Mouse (Mus musculus) MEL (cell line): ENCODE data around the gene Samd8. TPM values are rescaled to one million over a fixed set of nuclear protein-coding genes. Genes with fewer than 3 reads are reported as not detected.
A peak's percentile ranks its signal among the peaks of the same experiment; 100 is the strongest.

Source experiments
- DNase-seq: peaks from one replicate; pipeline ENCODE4 v3.0.0; 2011; ENCODE audit warnings: low read depth, low spot score
- H3K27ac ChIP-seq: 2 replicates; pipeline ENCODE4 v1.5.1; 2012; ENCODE audit warnings: low read depth, mild to moderate bottlenecking, control low read depth, low read length, moderate library complexity; ENCODE audit not compliant: control insufficient read depth
- H3K27me3 ChIP-seq, 2 experiments: fragments of 150-350 bp in 1 of 2; sonication (generic) in 1 of 2; 2 replicates each; pipeline ENCODE4 v1.6.1; 2012; ENCODE audit warnings: low read length in 2 of 2, mild to moderate bottlenecking in 2 of 2, improper control_type of control experiment in 1 of 2, moderate library complexity in 1 of 2; ENCODE audit not compliant: insufficient read depth in 2 of 2, control insufficient read depth in 1 of 2
- H3K36me3 ChIP-seq, 2 experiments: 2 replicates each; pipeline ENCODE4 v1.6.1; 2012 to 2014; ENCODE audit warnings: low read length in 2 of 2, improper control_type of control experiment in 1 of 2, inconsistent platforms in 1 of 2, mild to moderate bottlenecking in 1 of 2; ENCODE audit not compliant: insufficient read depth in 2 of 2, control insufficient read depth in 1 of 2
- H3K4me1 ChIP-seq, 2 experiments: fragments of 150-350 bp in 1 of 2; sonication (generic) in 1 of 2; 2 replicates each; pipeline ENCODE4 v1.6.1; 2012; ENCODE audit warnings: low read length in 2 of 2, improper control_type of control experiment in 1 of 2, mild to moderate bottlenecking in 1 of 2; ENCODE audit not compliant: insufficient read depth in 2 of 2, control insufficient read depth in 1 of 2
- H3K4me3 ChIP-seq, 2 experiments: fragments of 150-350 bp in 1 of 2; sonication (generic) in 1 of 2; 2 replicates each; pipeline ENCODE4 v1.5.1; 2012; ENCODE audit warnings: low read depth in 2 of 2, low read length in 2 of 2, mild to moderate bottlenecking in 2 of 2, moderate library complexity in 2 of 2, control low read depth in 1 of 2, improper control_type of control experiment in 1 of 2; ENCODE audit not compliant: control insufficient read depth in 1 of 2, insufficient read depth in 1 of 2
- H3K79me2 ChIP-seq: 2 replicates; pipeline ENCODE4 v1.6.1; 2012; ENCODE audit warnings: mild to moderate bottlenecking, low read length, moderate library complexity; ENCODE audit not compliant: control insufficient read depth, poor library complexity, insufficient read depth
- H3K9ac ChIP-seq: 2 replicates; pipeline ENCODE4 v1.6.1; 2012; ENCODE audit warnings: low read depth, mild to moderate bottlenecking, control low read depth, low read length, moderate library complexity; ENCODE audit not compliant: control insufficient read depth, poor library complexity, severe bottlenecking
- H3K9me3 ChIP-seq: fragments of 150-350 bp; sonication (generic); replicated peaks from 2 replicates; pipeline ENCODE4 v1.6.1; 2012; ENCODE audit warnings: mild to moderate bottlenecking, low read length, improper control_type of control experiment, moderate library complexity; ENCODE audit not compliant: insufficient read depth
- CHD1 ChIP-seq: IDR thresholded peaks from 2 replicates; pipeline ENCODE4 v1.6.1; 2012; ENCODE audit warnings: low read depth, mild to moderate bottlenecking, inconsistent platforms, low read length, improper control_type of control experiment
- CTCF ChIP-seq, 3 experiments: IDR thresholded peaks in 2 of 3; conservative IDR thresholded peaks in 1 of 3; 2 replicates each; pipeline ENCODE4 v1.5.1; 2011 to 2012; ENCODE audit warnings: low read length in 3 of 3, low read depth in 2 of 3, mild to moderate bottlenecking in 2 of 3, improper control_type of control experiment in 1 of 3, inconsistent platforms in 1 of 3, mixed read lengths in 1 of 3, moderate library complexity in 1 of 3; ENCODE audit not compliant: control insufficient read depth in 1 of 3, insufficient read depth in 1 of 3, poor library complexity in 1 of 3, severe bottlenecking in 1 of 3
- E2F4 ChIP-seq: IDR thresholded peaks from 2 replicates; pipeline ENCODE4 v1.6.1; 2011; ENCODE audit warnings: low read depth, low read length, improper control_type of control experiment, borderline replicate concordance
- ELF1 ChIP-seq: IDR thresholded peaks from 2 replicates; pipeline ENCODE4 v1.6.1; 2014; ENCODE audit warnings: low read depth, mild to moderate bottlenecking, inconsistent platforms, low read length, improper control_type of control experiment, moderate library complexity
- ETS1 ChIP-seq: IDR thresholded peaks from 2 replicates; pipeline ENCODE4 v1.6.1; 2012; ENCODE audit warnings: low read depth, mild to moderate bottlenecking, inconsistent platforms, low read length, improper control_type of control experiment, moderate library complexity
- MAX ChIP-seq: IDR thresholded peaks from 2 replicates; pipeline ENCODE4 v1.6.1; 2011; ENCODE audit warnings: low read length, improper control_type of control experiment
- MYB ChIP-seq: IDR thresholded peaks from 2 replicates; pipeline ENCODE4 v1.6.1; 2011; ENCODE audit warnings: mild to moderate bottlenecking, low read depth, low read length, improper control_type of control experiment
- NELFE ChIP-seq: IDR thresholded peaks from 2 replicates; pipeline ENCODE4 v1.6.1; 2011; ENCODE audit warnings: low read depth, low read length, improper control_type of control experiment
- POLR2AphosphoS2 ChIP-seq: IDR thresholded peaks from 2 replicates; pipeline ENCODE4 v1.6.1; 2011; ENCODE audit warnings: low read length, improper control_type of control experiment
- POLR2AphosphoS5 ChIP-seq: IDR thresholded peaks from 2 replicates; pipeline ENCODE4 v1.6.1; 2012; ENCODE audit warnings: low read depth, borderline replicate concordance, mild to moderate bottlenecking, inconsistent platforms, low read length, moderate library complexity, mixed read lengths
- RAD21 ChIP-seq: IDR thresholded peaks from 2 replicates; pipeline ENCODE4 v1.6.1; 2011; ENCODE audit warnings: mild to moderate bottlenecking, low read depth, low read length, improper control_type of control experiment
- SIN3A ChIP-seq: IDR thresholded peaks from 2 replicates; pipeline ENCODE4 v1.6.1; 2012; ENCODE audit warnings: low read length, improper control_type of control experiment, inconsistent platforms
- TCF12 ChIP-seq: IDR thresholded peaks from 2 replicates; pipeline ENCODE4 v1.6.1; 2014; ENCODE audit warnings: low read depth, mild to moderate bottlenecking, inconsistent platforms, low read length, improper control_type of control experiment, moderate library complexity
- UBTF ChIP-seq: IDR thresholded peaks from 2 replicates; pipeline ENCODE4 v1.6.1; 2012; ENCODE audit warnings: low read depth, mild to moderate bottlenecking, inconsistent platforms, low read length, improper control_type of control experiment, moderate library complexity, borderline replicate concordance; ENCODE audit not compliant: insufficient read depth
- ZC3H11A ChIP-seq: IDR thresholded peaks from 2 replicates; pipeline ENCODE4 v1.6.1; 2012; ENCODE audit warnings: low read depth, mild to moderate bottlenecking, inconsistent platforms, low read length, improper control_type of control experiment
- ZMIZ1 ChIP-seq: IDR thresholded peaks from 2 replicates; pipeline ENCODE4 v1.6.1; 2012; ENCODE audit warnings: low read depth, mild to moderate bottlenecking, inconsistent platforms, low read length, improper control_type of control experiment, moderate library complexity
- polyA plus RNA-seq, 2 experiments: library from polyadenylated mRNA; stranded (reverse) in 1 of 2; unstranded in 1 of 2; fragments of >175 nt in 1 of 2; fragments of >200 nt in 1 of 2; gene quantifications; 2 replicates each; pipeline versions ENCODE4 v1.2.1 to v1.2.4; 2012; ENCODE audit warnings: low replicate concordance in 2 of 2, low read depth in 1 of 2; ENCODE audit not compliant: insufficient read length in 2 of 2, insufficient read depth in 1 of 2, missing spikeins in 1 of 2
- total RNA-seq: library from RNA; depleted of rRNA; stranded (reverse); fragments of 300-350 nt; gene quantifications from 2 replicates; pipeline ENCODE4 v1.2.3, GENCODE M21; 2012

Samd8 gene
- total and polyA plus RNA-seq, 3 experiments, result 5.8 to 6.8 TPM; not detected in 1

DNA sequence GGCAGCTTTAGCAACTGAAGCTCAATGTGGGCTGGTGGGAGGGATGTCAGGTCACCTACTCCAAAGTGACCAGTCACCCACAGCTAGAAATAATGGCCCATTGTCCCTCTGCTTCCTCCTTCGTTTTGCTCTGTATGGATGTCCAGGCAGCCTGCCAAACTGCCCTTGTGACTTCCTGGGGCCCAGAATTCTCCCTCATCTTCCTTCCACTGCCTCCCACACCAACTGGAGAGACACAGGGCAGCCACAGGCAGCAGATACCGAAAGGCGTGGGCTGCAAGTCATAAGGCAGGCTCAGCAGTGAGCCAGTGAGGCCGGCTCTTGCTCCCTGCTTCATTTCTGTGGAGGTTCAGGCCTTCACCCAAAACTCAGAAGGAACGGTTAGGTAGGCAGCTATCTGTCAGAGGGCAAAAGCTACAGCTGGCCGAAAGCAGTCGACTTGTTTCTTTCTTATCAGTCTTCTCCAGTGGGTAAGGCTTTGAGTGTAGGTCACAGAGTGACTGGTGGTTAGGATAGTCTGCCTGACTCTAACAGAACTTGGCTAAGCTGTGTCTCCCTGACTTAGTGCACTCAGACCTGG is 72.6 kb downstream of the Samd8 start (continued):
- no peak for TF ChIP-seq ZMIZ1
- TF ChIP-seq POLR2AphosphoS5, result no peak
- no peak for TF ChIP-seq CHD1

- H3K27me3 ChIP-seq, result no peaks in the 10 kb centered on the region
- H3K79me2 ChIP-seq, result no peaks in the 10 kb centered on the region
- H3K36me3 ChIP-seq, result peaks cover 0 to 15% of the 10 kb centered on the region in 2 experiments; a peak in 2 of 4 replicates
- DNase-seq, result no peak
- no peak for TF ChIP-seq POLR2AphosphoS2
- TF ChIP-seq ETS1, result no peak
- TF ChIP-seq MAX, result no peak
- H3K9me3 ChIP-seq, result no peaks in the 10 kb centered on the region
- peak overlapping the region; percentile 89 for H3K27ac ChIP-seq
- H3K9ac ChIP-seq, result peak overlapping the region; percentile 60; the same call in 1 of the 2 replicates
- peaks cover 6 to 12% of the 10 kb centered on the region in 2 experiments for H3K4me1 ChIP-seq
- H3K4me3 ChIP-seq, result no peak overlapping the region
Observed at GRCm38 (mm10) chr14:21823897-21824296, 73.6 kb downstream of the Samd8 start.

GRCm38 (mm10) chr14:21824938-21825337 is 74.6 kb downstream of the Samd8 start, which contains the start of gene Vdac2:
Gene Vdac2, plus strand, starts transcription at chr14:21825238.
- Histone ChIP-seq H3K27ac (peak within 1 kb of the TSS; percentile 89; the same call in 1 of the 2 replicates), H3K4me1 (peaks cover 6 to 16% of the 10 kb centered on the region in 2 experiments), H3K36me3 (peaks cover 0 to 17% of the 10 kb centered on the region in 2 experiments; a peak in 2 of 4 replicates), H3K27me3 (no peaks in the 10 kb centered on the region), H3K9me3 (no peaks in the 10 kb centered on the region), H3K4me3 (no peak within 1 kb of the TSS), H3K79me2 (no peaks in the 10 kb centered on the region), H3K9ac (no peak within 1 kb of the TSS)
- no peak for DNase-seq
- TF ChIP-seq SIN3A (no peak), MYB (no peak), CTCF (IDR thresholded peaks at IDR 0.05 in 2 of 3, conservative IDR thresholded peaks at IDR 0.05 in 1 of 3; ENCODE audit: control insufficient read depth in 1 of 3, insufficient read depth in 1 of 3, low read depth in 2 of 3, low read length in 3 of 3, poor library complexity in 1 of 3, severe bottlenecking in 1 of 3) (no peak), RAD21 (no peak), ZC3H11A (no peak), NELFE (no peak), TCF12 (no peak), UBTF (no peak), ELF1 (no peak), E2F4 (no peak), POLR2AphosphoS2 (no peak)
